Mouse (Mus musculus): Measurements from ENCODE around the gene Ints2.
A peak's percentile ranks its signal among the peaks of the same experiment; 100 is the strongest.

Gene Ints2

DNA sequence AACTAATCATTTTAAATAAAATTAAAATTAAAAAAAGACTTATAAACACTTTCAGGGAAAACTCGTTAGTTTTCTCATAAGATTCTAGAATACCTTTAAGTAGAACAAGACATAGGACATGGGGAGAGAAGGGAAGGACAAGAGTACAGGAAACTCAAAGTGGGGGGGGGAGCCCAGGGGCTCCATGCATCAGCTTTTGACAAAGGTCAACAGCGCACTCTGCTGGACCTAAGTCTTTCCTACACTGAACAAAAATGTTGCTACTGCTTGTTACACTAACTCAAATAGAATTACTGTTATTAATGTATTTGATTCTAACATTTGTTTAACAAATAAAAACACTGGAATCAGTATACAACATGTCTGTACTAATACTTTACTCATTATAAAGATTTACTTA lies 83.2 kb downstream of the Ints2 start:
- peak; percentile 18 for DNase-seq (ENCODE audit: low spot score)

- DNase-seq (ENCODE audit: low spot score) = no peak
These were observed 86.6 kb downstream of the Ints2 start for GRCm38 (mm10) chr11:86170743-86171142.

Measured in urinary bladder, postnatal 10 days (tissue).